In the genomic region with DNA sequence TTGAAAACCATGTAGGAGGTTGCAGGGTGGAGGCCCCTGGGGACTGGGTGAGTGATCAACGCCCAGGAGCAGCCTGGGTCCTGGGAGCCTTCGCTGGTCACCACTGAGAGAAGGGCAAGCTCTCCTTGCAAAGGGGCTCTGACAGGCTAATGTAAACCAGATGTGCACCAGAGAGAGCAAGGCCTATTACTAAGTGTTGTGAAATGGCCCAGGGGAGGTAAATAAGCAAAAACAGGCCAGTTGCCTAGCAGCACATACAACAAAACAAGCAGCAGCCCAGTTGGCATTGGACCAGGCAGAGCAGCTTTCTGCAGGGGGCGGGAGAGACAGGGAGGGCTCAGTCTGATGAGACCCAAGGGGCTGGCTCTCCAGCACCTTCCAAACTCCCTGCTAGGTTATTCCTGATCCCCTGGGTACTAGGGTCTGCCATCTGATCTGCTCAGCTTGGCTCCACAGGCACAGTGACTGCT, we compare ENCODE assay signal across 9 mouse cellular contexts.
DNase-seq lines count a peak whose midpoint lies in the region; ATAC-seq and TF ChIP-seq lines count a peak whose summit lies in the region.
"Had no signal": no experiment of that assay in that cellular context is flagged by ENCODE, and none has a peak within 500 bp of the region (broad histone marks: within the 10 kb centered on the region; RNA-seq: fewer than 3 reads in every experiment).

No protein-coding gene starts in this region.

- no peak overlapping the region for H3K4me2 ChIP-seq in forebrain, postnatal 0 days (ENCODE audit: low read depth)
- H3K4me2 ChIP-seq: liver, embryonic 15.5 days had no signal

- H3K9ac ChIP-seq in forebrain, postnatal 0 days: no peak overlapping the region
- H3K9ac ChIP-seq: liver, embryonic 15.5 days had no signal

- H3K4me1 ChIP-seq in forebrain, postnatal 0 days (ENCODE audit: insufficient read depth): no peaks in the 10 kb centered on the region
- H3K4me1 ChIP-seq: liver, embryonic 15.5 days had no signal

- peak; percentile 99 for DNase-seq in 3T3-L1 (ENCODE audit: low read depth, low spot score)
- peak; percentile 82 for DNase-seq in adrenal gland, postnatal 14 days
- DNase-seq in forebrain, postnatal 0 days: peak; percentile 60
- DNase-seq in heart, postnatal 4 days: peak; percentile 92
- DNase-seq in layer of hippocampus, adult 9-11 months: peak; percentile 17
- peak; percentile 48 for DNase-seq in neural tube, embryonic 10.5 days (ENCODE audit: extremely low spot score, low spot score)
- no peak for DNase-seq in thymus, postnatal 4 days
- no peak for DNase-seq in left cerebral cortex, adult 9 months (ENCODE audit: low spot score in 2 of 2)

- no peak for TF ChIP-seq CTCF in forebrain, postnatal 0 days (IDR thresholded peaks at IDR 0.05; ENCODE audit: low read depth)

- no peak overlapping the region for H3K4me3 ChIP-seq in forebrain, postnatal 0 days (ENCODE audit: low read depth, low read length)
- H3K4me3 ChIP-seq: liver, embryonic 15.5 days had no signal

- no peak overlapping the region for H3K27ac ChIP-seq in forebrain, postnatal 0 days (ENCODE audit: low read depth, low read length)
- H3K27ac ChIP-seq: liver, embryonic 15.5 days had no signal

- WGBS in forebrain, postnatal 0 days: 31% methylated on average over 3 of the region's 3 CpGs

- H3K36me3 ChIP-seq in forebrain, postnatal 0 days (ENCODE audit: insufficient read depth): no peaks in the 10 kb centered on the region
- H3K36me3 ChIP-seq: liver, embryonic 15.5 days had no signal

- H3K27me3 ChIP-seq in forebrain, postnatal 0 days (ENCODE audit: insufficient read depth, low read length): no peaks in the 10 kb centered on the region
- H3K27me3 ChIP-seq: liver, embryonic 15.5 days had no signal

- H3K9me3 ChIP-seq in forebrain, postnatal 0 days (ENCODE audit: low read length): no peaks in the 10 kb centered on the region
- H3K9me3 ChIP-seq: liver, embryonic 15.5 days had no signal

- peak; percentile 74 for ATAC-seq in forebrain, postnatal 0 days

Comparison
In these comparisons a context has a peak if more than half of its experiments do, and no peak if none do; other contexts are left out.
1. DNase-seq: peak in 3T3-L1 (single experiment), adrenal gland, postnatal 14 days (single experiment), forebrain, postnatal 0 days (single experiment), heart, postnatal 4 days (single experiment), layer of hippocampus, adult 9-11 months (single experiment) and neural tube, embryonic 10.5 days (single experiment); none in thymus, postnatal 4 days (single experiment) and left cerebral cortex, adult 9 months (0 of 2).